Mouse (Mus musculus) T-helper 17 cell (primary cell): ENCODE measurements around the gene Sectm1a.
"Not testable (repeated sequence)": the region's sequence is repeated elsewhere in the genome, so short reads cannot be mapped to it uniquely, and the experiment has no call there.

Experiments
- in situ Hi-C, 2 experiments: fragments of 300-600 bp; cut with MboI, MseI; formaldehyde crosslinking; loops; 1 replicate in 1 of 2; 2 replicates in 1 of 2; pipeline ENCODE4 v1.15.1; 2025; ENCODE audit warnings: high pct_unique_total_duplicates in 2 of 2

The Sectm1a gene

DNA sequence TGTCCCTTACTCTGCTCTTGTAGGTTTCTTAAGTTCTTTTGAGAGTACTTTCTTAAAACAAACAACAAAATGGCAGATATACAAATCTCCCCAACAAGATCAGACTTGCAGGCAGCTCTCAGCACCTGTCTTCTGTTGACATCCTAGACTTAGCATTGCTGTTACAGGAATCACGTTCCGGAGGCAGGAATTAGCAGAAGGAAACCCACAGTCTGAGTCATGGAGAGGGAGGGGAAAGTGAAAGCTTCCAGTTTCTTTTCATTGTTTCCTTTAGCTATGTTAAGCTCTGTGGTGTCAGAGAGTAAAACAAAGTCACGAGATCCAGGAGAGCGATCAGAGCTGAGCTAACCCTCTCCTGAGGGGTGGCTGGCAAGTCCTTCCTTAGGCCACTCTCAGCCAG is 9.9 kb upstream of the Sectm1a start:
- in situ Hi-C loops, result no loop called here

DNA sequence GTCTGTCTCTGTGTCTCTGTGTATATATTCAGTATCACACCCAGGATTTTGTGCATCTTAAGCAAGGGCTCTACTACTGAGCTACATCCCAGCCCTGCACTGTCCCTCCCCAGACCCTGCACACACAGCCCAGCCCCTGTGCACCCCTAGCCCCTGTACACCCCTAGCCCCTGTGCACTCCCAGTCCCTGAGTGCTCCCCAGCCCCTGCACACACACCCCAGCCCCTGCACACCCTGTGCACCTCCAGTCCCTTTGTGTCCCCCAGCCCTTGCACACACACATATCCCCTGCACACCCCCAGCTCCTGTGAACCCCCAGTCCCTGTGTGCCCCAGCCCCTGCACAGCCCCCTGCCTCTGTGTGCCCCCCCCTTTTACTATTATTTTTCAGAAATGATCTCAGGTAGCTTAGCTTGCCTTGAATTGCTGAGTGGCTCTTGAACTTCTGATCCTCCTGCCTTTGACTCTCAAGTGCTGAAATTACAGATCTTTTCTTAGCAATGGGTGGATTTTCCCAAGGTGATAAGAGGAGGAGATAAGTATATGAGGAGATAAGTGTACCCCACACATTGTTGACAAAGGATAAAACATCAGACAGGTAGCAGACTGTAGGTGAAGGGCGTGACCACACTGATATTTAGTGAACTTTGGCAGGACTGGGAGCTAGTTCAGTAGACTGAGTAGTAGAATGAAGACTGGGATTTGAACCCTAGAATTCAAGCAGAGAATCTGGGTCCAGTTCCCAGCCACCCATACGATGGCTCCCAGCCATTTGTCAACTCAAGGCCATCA is 8.9 kb upstream of the Sectm1a start:
- in situ Hi-C loops, result loop anchor here in 1 of 2 experiments (10.0 kb wide), 1 partner anchor 1275 kb away; no protein-coding TSS in a partner anchor

DNA sequence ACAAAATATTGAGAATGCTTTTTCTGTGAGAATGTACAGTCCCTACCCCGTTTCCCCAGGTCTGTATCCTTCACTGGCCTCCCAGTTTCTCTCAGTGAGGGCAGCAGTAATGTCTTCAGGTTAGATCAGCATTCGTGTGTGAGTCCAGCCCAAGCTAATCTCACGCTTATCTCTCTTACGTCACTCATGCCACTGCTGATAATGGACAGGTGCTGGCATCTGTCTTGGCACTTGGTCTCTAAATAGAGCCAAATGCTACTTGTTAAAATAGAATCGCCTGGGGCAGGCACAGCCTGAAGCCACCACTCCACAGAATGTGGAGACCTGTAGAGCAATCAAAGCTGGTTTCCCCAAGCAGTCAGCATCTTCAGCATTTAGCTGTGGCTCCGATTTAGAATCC is 8.0 kb upstream of the Sectm1a start:
- in situ Hi-C loops, result loop anchor here in 1 of 2 experiments (10.0 kb wide), 1 partner anchor 1274 kb away; no protein-coding TSS in a partner anchor

DNA sequence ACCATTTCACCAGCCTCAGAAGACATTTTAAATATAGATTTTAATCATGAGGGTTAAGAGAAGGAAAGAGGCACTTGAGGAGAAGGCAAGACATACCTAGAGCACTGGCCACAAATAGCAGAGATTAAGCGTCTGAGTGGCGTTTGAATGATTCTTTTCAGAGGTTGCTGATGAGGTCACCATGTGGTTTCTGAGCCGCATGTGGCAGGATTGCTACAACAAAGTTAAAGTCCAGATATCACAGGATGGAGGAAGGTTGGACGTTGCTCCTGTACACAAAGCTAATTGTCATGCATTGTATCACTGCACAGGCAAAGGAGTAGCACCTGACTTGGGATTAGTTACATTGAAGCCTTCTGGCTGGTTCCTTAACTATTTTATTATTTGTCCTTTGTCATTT is 5.3 kb upstream of the Sectm1a start:
- in situ Hi-C loops, result loop anchor here in 1 of 2 experiments (10.0 kb wide), 1 partner anchor 1271 kb away; no protein-coding TSS in a partner anchor

DNA sequence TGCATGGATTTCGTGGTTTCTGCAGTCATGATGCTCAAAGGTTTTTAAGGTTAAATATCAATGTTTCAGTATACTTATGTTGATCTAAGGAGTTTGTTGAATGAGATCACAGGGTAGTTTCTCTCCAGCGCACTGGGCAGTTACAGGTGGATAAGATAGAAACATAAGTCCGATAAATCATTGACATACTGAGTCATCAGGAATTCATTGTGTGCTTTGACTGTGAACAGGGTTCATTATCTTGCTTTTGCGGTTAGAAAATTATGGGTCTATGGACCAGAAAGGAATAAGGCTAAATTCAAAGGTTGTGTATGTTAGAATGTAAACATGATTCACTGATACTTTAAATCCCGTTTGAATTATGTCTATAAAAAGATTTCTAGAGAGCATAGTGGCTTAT is 4.2 kb upstream of the Sectm1a start:
- in situ Hi-C loops, result loop anchor here in 1 of 2 experiments (10.0 kb wide), 1 partner anchor 1270 kb away; no protein-coding TSS in a partner anchor

DNA sequence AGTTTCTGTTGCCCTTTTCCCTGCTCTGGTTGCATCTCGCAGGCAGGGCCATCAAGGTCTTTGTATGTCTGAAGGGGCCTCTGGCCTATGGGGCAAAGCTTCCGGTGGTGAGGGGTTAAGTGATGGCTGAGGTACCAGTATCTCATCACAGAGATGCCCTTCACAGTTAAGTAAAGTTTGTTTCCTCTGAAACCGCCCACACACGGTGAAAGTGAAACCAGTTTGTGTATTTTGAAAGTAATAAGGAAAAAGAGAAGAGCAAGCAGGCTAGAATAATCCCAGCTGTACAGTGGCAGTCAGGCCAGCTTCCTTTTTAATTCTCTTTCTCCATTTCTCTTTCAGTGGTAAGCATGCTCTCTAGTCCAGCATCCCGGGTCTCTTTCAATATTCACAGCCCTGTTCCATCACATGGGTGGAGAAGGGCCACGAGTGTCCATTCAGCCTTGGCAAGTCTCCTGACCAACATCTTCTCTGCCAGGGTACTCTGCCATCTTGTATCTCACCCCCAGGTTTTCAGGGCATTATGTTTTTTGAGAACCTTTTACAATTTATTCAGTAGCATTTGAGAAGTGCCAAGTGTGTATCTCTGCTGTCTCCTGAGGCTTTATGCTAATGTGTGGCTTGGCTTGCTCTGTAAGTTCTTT is 2.0 kb upstream of the Sectm1a start:
- in situ Hi-C loops, result loop anchor here in 1 of 2 experiments (10.0 kb wide), 1 partner anchor 1268 kb away; no protein-coding TSS in a partner anchor

DNA sequence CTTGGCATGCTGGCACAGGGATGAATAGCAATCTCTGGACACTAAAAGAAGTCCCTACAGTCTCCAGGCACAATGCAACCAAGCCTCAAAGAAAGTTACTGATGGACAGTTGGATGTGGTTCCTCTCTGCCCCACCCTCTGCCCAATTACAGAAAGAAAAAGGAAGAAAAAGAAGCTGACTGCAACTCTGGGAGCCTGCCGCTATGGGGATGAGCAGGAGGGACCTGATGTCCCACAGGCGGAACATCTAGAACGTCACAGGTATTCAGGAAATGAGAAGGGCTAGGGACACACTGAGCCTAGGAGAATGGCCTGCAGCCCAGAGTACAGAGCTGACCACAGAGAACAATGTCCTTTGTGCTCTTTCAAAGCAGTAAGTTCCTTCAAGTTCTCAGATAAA is 1.2 kb upstream of the Sectm1a start:
- in situ Hi-C loops, result loop anchor here in 1 of 2 experiments (10.0 kb wide), 1 partner anchor 1267 kb away; no protein-coding TSS in a partner anchor

DNA sequence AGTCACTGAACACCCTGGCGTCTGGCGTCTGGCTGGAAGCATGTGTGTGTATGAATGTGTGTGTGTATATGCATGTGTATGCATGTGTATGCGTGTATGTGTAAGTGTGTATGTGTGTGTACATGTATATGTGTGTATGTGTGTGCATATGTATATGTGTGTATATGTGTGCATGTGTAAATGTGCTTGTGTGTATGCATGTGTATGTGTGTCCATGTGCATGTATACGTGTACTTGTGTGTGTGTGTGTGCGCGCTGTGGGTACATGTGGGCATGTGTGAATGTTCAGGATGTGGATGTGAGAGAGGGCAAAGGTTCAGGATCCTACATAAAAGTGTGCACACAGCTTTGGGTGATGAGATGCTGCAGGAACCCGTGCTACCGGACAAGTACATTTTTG is 690 bp downstream of the Sectm1a start:
- in situ Hi-C loops, result loop anchor here in 1 of 2 experiments (10.0 kb wide), 1 partner anchor 1266 kb away; no protein-coding TSS in a partner anchor

DNA sequence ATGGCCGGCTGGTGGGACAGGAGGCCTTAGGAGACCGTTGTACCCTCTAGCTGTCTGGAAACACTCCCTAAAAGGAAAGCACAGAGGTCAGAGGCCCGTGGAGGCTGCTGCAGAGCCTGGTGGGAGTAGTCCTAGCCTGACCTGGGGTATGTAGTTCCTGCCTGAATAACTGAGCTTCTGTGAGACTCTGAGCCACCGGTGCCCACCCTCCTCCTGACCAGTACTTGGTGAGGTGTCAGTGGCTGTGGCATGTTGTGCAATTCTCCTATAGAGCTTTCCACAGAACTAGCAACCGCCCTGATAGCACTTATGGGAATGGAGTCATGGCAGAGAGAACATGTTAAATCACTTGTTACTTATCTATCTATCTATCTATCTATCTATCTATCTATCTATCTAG is 5.4 kb downstream of the Sectm1a start:
- in situ Hi-C loops, result no loop called here

DNA sequence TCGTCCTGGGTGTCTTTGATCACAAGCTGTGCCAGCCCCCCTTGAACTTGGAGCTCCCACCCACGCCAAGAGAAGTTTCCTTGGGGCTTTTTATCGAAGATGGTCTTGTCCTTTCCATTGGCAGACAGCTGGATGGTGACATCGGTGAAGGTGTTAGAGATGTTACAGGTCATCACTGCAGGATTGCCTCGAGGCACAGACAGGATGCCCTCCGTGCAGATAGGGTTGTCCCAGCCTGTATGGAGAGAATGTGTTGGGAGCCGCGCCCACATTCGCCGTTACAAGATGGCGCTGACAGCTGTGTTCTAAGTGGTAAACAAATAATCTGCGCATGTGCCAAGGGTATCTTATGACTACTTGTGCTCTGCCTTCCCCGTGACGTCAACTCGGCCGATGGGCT is 11.4 kb downstream of the Sectm1a start:
- in situ Hi-C loops, result not testable (repeated sequence)

DNA sequence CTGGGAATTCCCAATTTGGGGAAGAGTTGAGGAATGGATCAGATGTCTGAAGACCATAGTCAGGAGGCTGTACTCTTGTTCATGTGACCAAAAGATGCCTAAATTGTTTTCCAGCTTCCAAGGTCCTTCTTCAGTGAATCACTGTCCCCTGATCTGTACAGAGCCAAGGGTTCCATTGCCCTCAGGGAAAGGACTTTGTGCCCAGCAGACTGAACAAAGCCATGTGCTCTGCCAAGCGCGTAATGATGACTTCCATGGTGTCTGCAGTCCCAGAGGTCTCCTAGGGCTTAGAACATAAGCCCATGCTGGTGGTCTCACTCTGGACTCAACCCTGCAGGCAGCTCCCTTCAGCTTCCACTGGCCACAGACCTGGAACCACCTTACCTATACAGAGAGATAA is 13.1 kb downstream of the Sectm1a start:
- in situ Hi-C loops, result no loop called here

DNA sequence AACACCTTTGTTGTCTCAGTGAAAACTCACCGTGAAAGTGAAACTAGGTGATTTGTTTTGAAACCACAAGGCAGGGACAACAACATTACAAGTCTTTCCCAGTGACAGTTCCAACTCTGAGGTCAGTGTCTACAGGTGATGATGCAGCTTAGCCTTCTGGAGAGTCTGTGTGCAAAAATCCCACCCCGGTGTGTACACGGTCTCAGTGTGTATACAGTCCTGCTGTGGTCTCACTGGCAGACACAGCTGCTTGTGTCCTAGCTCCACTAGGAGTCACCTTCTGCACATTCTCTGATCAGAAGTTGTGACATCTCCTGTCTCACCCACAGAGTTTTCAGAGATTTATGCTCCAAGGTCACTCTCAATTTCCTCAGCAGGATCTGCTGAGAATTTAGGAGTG is 16.8 kb downstream of the Sectm1a start:
- in situ Hi-C loops, result no loop called here

DNA sequence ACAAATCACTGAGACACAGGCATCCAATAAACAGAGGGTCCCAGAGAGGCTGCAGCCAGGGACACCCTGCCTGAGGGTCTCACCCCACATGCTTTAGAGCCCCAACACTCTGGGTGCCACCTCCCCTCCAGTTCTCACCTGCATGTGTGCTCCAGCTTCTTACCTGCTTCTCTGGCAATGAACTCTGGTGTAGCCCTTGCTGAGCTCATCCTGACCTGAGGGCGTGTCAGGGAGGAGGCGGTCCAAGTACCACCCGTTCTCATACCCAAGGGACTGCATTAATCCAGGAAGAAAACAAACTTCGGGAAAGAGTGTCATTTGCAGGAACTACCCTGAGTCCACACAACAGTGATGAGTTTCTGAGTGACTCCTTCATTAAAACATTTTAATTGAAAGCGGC is 17.6 kb downstream of the Sectm1a start, which contains the start of gene Sectm1b:
Gene Sectm1b (minus strand): TSS at position 191 of the 400 bp plus-strand sequence.
- in situ Hi-C loops, result no loop called here

DNA sequence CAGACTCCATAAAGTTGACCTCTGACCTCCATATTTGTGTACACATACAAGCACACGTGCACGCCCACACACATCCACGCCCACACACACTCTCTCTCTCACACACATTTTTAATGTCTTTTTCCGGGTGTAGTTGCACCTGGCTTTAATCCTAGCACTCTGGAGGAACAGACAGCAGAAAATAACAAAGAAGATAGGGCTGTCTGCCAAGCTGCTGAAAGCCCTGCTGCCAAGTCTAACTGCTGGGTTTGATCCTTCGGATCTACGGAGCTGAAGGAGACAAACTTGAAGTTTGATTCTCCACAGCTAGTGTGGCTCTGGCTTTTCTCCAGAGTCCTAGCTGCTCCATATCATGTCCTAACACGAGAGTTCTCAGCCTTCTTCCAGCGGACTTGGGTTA is 19.4 kb downstream of the Sectm1a start:
- in situ Hi-C loops, result no loop called here

DNA sequence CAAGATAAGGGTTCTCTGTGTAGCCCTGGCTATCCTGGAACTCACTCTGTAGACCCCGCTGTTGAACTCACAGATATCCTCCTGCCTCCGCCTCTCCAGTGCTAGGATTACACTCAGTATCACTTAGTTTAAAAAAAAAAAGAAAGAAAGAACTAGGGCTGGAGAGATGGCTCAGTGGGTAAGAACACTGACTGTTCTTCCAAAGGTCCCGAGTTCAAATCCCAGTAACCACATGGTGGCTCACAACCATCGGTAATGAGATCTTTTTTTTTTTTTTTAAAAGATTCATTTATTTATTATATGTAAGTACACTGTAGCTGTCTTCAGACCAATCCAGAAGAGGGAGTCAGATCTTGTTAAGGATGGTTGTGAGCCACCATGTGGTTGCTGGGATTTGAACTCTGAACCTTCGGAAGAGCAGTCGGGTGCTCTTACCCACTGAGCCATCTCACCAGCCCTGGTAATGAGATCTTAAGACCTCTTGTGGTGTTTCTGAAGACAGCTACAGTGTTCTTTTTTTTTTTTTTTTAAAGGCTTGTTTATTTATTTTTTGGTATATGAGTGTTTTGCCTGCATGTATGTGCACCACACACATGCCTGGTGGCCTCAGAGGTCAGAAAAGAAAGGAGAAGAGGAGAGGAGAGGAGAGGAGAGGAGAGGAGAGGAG is 20.5 kb downstream of the Sectm1a start:
- in situ Hi-C loops, result not testable (repeated sequence)

DNA sequence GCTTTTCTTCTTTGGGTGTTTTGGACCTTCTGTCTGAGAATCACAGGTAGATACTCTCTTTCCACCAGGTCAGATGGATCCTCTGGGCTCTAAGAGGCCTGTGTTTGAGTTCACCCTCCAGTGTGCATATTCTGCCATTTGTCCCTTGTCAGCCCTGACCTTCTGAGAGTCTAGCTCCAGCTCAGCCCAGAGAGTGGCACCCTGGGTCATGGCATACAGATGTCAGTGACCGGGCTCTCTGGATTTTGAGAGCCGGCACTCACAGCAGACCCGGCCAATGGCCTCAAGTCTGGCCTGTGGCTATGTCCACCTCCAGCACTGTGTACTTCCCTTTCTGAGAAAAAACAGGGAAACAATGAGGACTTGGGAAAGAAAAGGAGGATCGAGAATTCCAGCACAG is 21.5 kb downstream of the Sectm1a start:
- in situ Hi-C loops, result loop anchor here in 1 of 2 experiments (10.0 kb wide), 2 partner anchors 165 to 535 kb away; no protein-coding TSS in a partner anchor

DNA sequence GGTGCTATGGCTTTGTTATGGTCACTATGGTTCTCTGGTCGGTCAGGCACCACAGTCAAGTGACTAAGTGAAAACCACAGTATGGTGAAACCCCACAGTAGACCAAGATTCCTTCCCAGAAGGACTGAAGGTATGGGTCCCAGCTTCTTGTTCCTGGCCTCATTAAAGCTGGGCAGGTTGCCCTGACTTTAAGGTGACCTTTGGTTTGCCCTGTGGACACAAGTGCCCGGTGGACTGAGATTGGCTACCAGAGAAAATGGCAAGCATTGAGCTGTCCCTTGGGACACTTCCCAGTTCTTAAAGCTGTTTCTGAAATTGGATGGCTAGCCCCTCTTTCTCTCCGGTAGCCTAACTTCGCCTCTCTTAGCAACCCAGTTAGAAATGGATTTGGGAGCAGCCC is 22.1 kb downstream of the Sectm1a start:
- in situ Hi-C loops, result loop anchor here in 1 of 2 experiments (10.0 kb wide), 2 partner anchors 164 to 534 kb away; no protein-coding TSS in a partner anchor

DNA sequence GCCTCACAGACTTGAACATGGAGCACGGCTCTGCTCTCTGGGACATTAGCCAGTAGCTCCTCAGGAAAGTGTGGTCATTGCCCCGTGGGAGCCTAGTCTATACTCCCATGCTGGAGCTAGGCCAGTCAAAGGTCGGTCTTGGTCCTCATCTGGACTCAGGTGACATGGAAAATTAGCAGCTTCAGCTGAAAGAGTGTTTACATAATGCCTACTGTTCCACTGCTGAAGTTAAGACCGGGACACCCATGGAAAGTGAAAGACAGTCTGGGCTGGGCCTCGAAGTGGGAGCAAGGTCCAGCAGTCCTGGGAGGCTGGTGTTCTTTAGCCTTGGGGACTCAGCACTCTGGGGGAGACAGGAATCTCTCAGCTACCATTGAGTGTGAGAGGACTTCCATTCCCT is 22.9 kb downstream of the Sectm1a start:
- in situ Hi-C loops, result loop anchor here in 1 of 2 experiments (10.0 kb wide), 2 partner anchors 163 to 533 kb away; no protein-coding TSS in a partner anchor

DNA sequence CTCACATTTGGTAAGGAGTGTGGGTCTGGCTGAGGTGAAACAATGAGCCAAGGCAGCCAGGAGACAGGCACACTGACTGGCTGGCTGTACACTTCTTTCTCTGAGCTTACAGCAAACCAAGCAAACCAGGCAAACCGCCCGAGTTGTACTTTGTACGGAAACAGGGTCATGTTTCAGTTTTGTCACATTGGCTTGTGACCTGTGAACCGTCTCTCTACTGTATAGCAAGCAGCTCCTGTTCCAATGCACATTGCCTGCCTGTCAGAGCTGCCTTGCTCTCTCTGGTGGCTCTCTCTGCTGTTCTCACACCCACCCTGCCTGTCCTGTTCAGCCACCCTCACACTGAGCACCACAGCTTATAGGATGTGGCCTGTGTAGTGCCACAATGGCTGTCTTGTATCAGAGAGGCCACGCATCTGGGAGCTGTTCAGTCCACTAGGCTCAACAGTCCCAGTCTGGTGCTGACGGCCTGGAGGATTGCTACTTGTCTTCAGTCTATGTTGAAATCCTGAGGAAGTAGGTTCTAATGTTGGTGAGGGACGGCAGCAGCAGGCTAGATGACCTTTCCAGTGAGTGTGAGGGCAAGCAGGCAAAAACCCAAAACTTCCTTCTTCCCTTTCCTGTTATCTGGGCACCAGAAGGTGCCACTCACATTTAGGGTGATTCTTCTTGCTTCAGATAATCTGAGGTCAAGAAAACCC is 24.3 kb downstream of the Sectm1a start:
- in situ Hi-C loops, result loop anchor here in 1 of 2 experiments (10.0 kb wide), 2 partner anchors 162 to 532 kb away; no protein-coding TSS in a partner anchor

DNA sequence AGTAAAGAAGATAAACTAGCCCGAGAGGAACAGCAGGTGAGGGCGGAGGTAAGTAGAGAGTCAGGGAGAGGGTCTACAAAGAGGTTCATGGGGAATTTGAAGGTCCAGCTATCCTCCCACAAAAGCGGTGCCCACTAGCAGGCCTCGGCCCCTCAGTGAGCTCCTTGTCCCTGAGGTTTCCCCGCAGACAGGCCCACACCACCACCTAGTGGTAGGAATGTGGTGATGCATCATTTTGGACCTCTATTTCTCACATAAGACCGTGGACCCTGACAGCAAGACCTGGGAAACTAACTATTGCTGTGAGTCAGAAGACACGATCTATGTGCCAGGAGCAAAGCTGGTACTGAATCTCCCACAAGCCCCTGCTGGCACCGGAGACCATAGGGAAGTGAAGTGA is 27.5 kb downstream of the Sectm1a start:
- in situ Hi-C loops, result loop anchor here in 1 of 2 experiments (10.0 kb wide), 2 partner anchors 159 to 529 kb away; no protein-coding TSS in a partner anchor

DNA sequence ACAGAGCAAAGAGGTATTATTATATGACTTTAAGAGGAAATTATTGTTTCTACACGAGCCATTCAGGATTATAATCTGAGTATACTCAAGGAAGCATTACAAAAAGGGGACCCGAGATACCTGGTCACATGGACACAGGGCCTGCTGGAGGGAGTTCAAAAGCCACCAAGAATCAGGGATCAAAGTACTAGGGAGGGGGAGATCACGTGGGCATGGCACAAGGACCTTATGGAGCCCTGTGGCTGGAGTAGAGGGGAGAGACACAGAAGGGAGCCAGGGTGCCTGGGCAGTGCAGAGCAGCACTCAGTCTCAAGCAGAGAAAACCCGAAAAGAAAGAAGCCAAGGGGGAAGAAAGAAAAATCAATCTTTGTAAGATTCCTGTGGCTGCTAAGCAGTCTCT is 28.6 kb downstream of the Sectm1a start:
- in situ Hi-C loops, result loop anchor here in 1 of 2 experiments (10.0 kb wide), 2 partner anchors 158 to 528 kb away; no protein-coding TSS in a partner anchor
